Mouse (Mus musculus): ENCODE measurements at regions not wholly inside any gene's neighbourhood (a gene's known extent, or its start where the extent isn't known, plus 50 kb on each side); places are given as distances from the start of the nearest gene placed in this dataset.

GRCm38 (mm10) chr1:72036141-72036540 lies 176.0 kb downstream of the Mreg start:
- Histone ChIP-seq H3K27ac (replicated peaks; ENCODE audit: low read depth, low read length) (no peak overlapping the region), H3K4me1 (ENCODE audit: control insufficient read depth, insufficient read depth, low read length) (no peaks in the 10 kb centered on the region), H3K27me3 (ENCODE audit: control insufficient read depth, insufficient read depth, low read length) (no peaks in the 10 kb centered on the region), H3K36me3 (ENCODE audit: control insufficient read depth, insufficient read depth, low read length) (no peaks in the 10 kb centered on the region), H3K4me2 (ENCODE audit: low read depth, severe bottlenecking) (no peak overlapping the region), H3K9me3 (ENCODE audit: control insufficient read depth, low read length) (no peaks in the 10 kb centered on the region), H3K9ac (ENCODE audit: low read length) (no peak overlapping the region), H3K4me3 (ENCODE audit: low read depth, low read length) (no peak overlapping the region)
- whole genome bisulfite sequencing, result 89% methylated on average over 5 of the region's 5 CpGs
- DNase-seq (ENCODE audit: low spot score), result no peak
- no peak for ATAC-seq (ENCODE audit: insufficient number of reproducible peaks, low FRiP score, low TSS enrichment, low read depth)

- no peak overlapping the region for H3K4me3 ChIP-seq (ENCODE audit: low read depth, low read length)
- 82% methylated on average over 2 of the region's 2 CpGs for WGBS
- no peaks in the 10 kb centered on the region for H3K36me3 ChIP-seq (ENCODE audit: control insufficient read depth, insufficient read depth, low read length)
- ATAC-seq (ENCODE audit: insufficient number of reproducible peaks, low FRiP score, low TSS enrichment, low read depth), result no peak
- no peak overlapping the region for H3K4me2 ChIP-seq (ENCODE audit: low read depth, severe bottlenecking)
- no peak overlapping the region for H3K9ac ChIP-seq (ENCODE audit: low read length)
- no peak for DNase-seq (ENCODE audit: low spot score)
- H3K27ac ChIP-seq (replicated peaks; ENCODE audit: low read depth, low read length), result no peak overlapping the region
- no peaks in the 10 kb centered on the region for H3K9me3 ChIP-seq (ENCODE audit: control insufficient read depth, low read length)
- H3K4me1 ChIP-seq (ENCODE audit: control insufficient read depth, insufficient read depth, low read length), result no peaks in the 10 kb centered on the region
- H3K27me3 ChIP-seq (ENCODE audit: control insufficient read depth, insufficient read depth, low read length), result no peaks in the 10 kb centered on the region
Measured at GRCm38 (mm10) chr1:72033941-72034340, 178.2 kb downstream of the Mreg start.

DNA sequence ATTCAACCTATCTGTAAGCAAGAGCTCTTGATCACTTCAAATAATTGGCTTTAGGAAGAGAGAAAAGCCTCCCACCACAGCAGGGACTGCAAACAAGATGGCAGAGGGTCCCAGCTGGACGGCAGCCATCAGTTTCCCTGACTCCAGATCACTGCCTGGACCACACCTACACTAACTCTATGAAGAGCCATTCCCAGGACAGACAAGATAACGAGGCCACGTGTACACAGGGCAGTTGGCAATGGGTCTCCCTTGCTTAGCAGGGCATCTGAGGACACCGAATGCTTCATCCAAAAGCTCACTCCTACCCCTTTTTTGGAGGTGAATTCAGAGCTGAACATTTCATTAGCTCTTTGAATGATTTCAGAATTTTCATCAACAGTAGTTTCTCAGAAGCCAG lies 179.9 kb downstream of the Mreg start:
- Histone ChIP-seq H3K9ac (ENCODE audit: low read length) (no peak overlapping the region), H3K27me3 (ENCODE audit: control insufficient read depth, insufficient read depth, low read length) (no peaks in the 10 kb centered on the region), H3K4me3 (ENCODE audit: low read depth, low read length) (no peak overlapping the region), H3K9me3 (ENCODE audit: control insufficient read depth, low read length) (no peaks in the 10 kb centered on the region), H3K4me1 (ENCODE audit: control insufficient read depth, insufficient read depth, low read length) (no peaks in the 10 kb centered on the region), H3K36me3 (ENCODE audit: control insufficient read depth, insufficient read depth, low read length) (no peaks in the 10 kb centered on the region), H3K27ac (replicated peaks; ENCODE audit: low read depth, low read length) (no peak overlapping the region), H3K4me2 (ENCODE audit: low read depth, severe bottlenecking) (no peak overlapping the region)
- DNase-seq (ENCODE audit: low spot score) (no peak), ATAC-seq (ENCODE audit: insufficient number of reproducible peaks, low FRiP score, low TSS enrichment, low read depth) (no peak)
- 82% methylated on average over 4 of the region's 4 CpGs for WGBS

GRCm38 (mm10) chr1:72030763-72031405 lies 181.2 kb downstream of the Mreg start:
- Histone ChIP-seq H3K27me3 (ENCODE audit: control insufficient read depth, insufficient read depth, low read length) (no peaks in the 10 kb centered on the region), H3K4me1 (ENCODE audit: control insufficient read depth, insufficient read depth, low read length) (no peaks in the 10 kb centered on the region), H3K36me3 (ENCODE audit: control insufficient read depth, insufficient read depth, low read length) (no peaks in the 10 kb centered on the region), H3K4me2 (ENCODE audit: low read depth, severe bottlenecking) (no peak overlapping the region), H3K27ac (replicated peaks; ENCODE audit: low read depth, low read length) (no peak overlapping the region), H3K4me3 (ENCODE audit: low read depth, low read length) (no peak overlapping the region), H3K9me3 (ENCODE audit: control insufficient read depth, low read length) (no peaks in the 10 kb centered on the region), H3K9ac (ENCODE audit: low read length) (no peak overlapping the region)
- no peak for ATAC-seq (ENCODE audit: insufficient number of reproducible peaks, low FRiP score, low TSS enrichment, low read depth)
- WGBS, result 63% methylated on average over 8 of the region's 8 CpGs
- DNase-seq (ENCODE audit: low spot score), result no peak

GRCm38 (mm10) chr1:72029625-72030024 lies 182.5 kb downstream of the Mreg start:
- Histone ChIP-seq H3K36me3 (ENCODE audit: control insufficient read depth, insufficient read depth, low read length) (no peaks in the 10 kb centered on the region), H3K9ac (ENCODE audit: low read length) (no peak overlapping the region), H3K4me1 (ENCODE audit: control insufficient read depth, insufficient read depth, low read length) (no peaks in the 10 kb centered on the region), H3K27me3 (ENCODE audit: control insufficient read depth, insufficient read depth, low read length) (no peaks in the 10 kb centered on the region), H3K4me2 (ENCODE audit: low read depth, severe bottlenecking) (no peak overlapping the region), H3K27ac (replicated peaks; ENCODE audit: low read depth, low read length) (no peak overlapping the region), H3K4me3 (ENCODE audit: low read depth, low read length) (no peak overlapping the region), H3K9me3 (ENCODE audit: control insufficient read depth, low read length) (no peaks in the 10 kb centered on the region)
- DNase-seq (ENCODE audit: low spot score), result no peak
- WGBS, result 71% methylated on average over 6 of the region's 6 CpGs
- no peak for ATAC-seq (ENCODE audit: insufficient number of reproducible peaks, low FRiP score, low TSS enrichment, low read depth)

GRCm38 (mm10) chr1:72026861-72027260 lies 185.2 kb downstream of the Mreg start:
- WGBS, result 90% methylated on average over 4 of the region's 4 CpGs
- no peak overlapping the region for H3K4me3 ChIP-seq (ENCODE audit: low read depth, low read length)
- no peak overlapping the region for H3K4me2 ChIP-seq (ENCODE audit: low read depth, severe bottlenecking)
- H3K27ac ChIP-seq (replicated peaks; ENCODE audit: low read depth, low read length), result no peak overlapping the region
- no peaks in the 10 kb centered on the region for H3K27me3 ChIP-seq (ENCODE audit: control insufficient read depth, insufficient read depth, low read length)
- DNase-seq (ENCODE audit: low spot score) (no peak), ATAC-seq (ENCODE audit: insufficient number of reproducible peaks, low FRiP score, low TSS enrichment, low read depth) (no peak)
- H3K4me1 ChIP-seq (ENCODE audit: control insufficient read depth, insufficient read depth, low read length), result no peaks in the 10 kb centered on the region
- H3K9ac ChIP-seq (ENCODE audit: low read length), result no peak overlapping the region
- H3K9me3 ChIP-seq (ENCODE audit: control insufficient read depth, low read length), result no peaks in the 10 kb centered on the region
- no peaks in the 10 kb centered on the region for H3K36me3 ChIP-seq (ENCODE audit: control insufficient read depth, insufficient read depth, low read length)

- Histone ChIP-seq H3K36me3 (ENCODE audit: control insufficient read depth, insufficient read depth, low read length) (no peaks in the 10 kb centered on the region), H3K9me3 (ENCODE audit: control insufficient read depth, low read length) (no peaks in the 10 kb centered on the region), H3K4me2 (ENCODE audit: low read depth, severe bottlenecking) (no peak overlapping the region), H3K4me3 (ENCODE audit: low read depth, low read length) (no peak overlapping the region), H3K4me1 (ENCODE audit: control insufficient read depth, insufficient read depth, low read length) (peaks cover 5% of the 10 kb centered on the region; the same call in 1 of the 2 replicates), H3K27me3 (ENCODE audit: control insufficient read depth, insufficient read depth, low read length) (no peaks in the 10 kb centered on the region), H3K9ac (ENCODE audit: low read length) (no peak overlapping the region), H3K27ac (replicated peaks; ENCODE audit: low read depth, low read length) (no peak overlapping the region)
- DNase-seq (ENCODE audit: low spot score), result no peak
- 88% methylated on average over 3 of the region's 3 CpGs for WGBS
- ATAC-seq (ENCODE audit: insufficient number of reproducible peaks, low FRiP score, low TSS enrichment, low read depth), result no peak
Measured at GRCm38 (mm10) chr1:72022631-72023030, 189.5 kb downstream of the Mreg start.

DNA sequence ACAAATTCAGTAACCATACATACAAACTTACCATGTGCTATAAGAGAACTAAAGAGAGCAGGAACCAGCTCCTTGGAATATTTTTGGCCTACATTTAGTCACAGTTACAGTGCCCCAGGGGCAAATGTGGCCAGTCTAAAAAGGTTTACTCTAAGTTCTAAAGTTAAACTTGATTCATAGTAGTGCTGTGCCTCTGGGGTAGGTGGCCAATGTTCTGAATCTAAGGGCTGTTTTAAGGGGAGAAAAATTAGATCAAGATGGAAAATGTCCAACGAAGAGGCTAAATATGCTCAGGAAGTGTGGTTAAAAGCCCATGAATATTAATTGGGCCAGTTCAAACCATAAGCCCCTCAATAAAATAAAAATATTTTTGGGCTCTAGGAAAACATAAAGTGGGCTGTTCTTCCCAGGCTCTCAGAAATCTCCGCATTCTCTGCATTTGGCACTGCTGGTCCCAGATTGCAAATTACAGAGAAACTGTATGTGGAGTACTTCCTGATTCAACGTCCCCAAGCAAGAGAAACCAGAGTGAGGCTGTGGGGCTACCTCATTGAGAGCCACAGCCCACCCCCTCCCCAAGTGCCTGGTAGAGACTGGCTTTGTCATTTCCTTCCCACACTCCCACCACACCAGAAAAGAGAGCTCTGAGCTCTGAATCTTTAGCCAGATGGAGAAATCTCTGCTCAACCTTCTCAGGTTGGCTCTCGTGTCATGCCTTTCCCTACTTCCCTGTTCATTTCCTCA lies 193.5 kb downstream of the Mreg start:
- ATAC-seq (ENCODE audit: insufficient number of reproducible peaks, low FRiP score, low TSS enrichment, low read depth) (no peak), DNase-seq (ENCODE audit: low spot score) (no peak)
- Histone ChIP-seq H3K9me3 (ENCODE audit: control insufficient read depth, low read length) (no peaks in the 10 kb centered on the region), H3K9ac (ENCODE audit: low read length) (no peak overlapping the region), H3K36me3 (ENCODE audit: control insufficient read depth, insufficient read depth, low read length) (no peaks in the 10 kb centered on the region), H3K27ac (replicated peaks; ENCODE audit: low read depth, low read length) (peak overlapping the region; percentile 57), H3K4me2 (ENCODE audit: low read depth, severe bottlenecking) (no peak overlapping the region), H3K27me3 (ENCODE audit: control insufficient read depth, insufficient read depth, low read length) (no peaks in the 10 kb centered on the region), H3K4me1 (ENCODE audit: control insufficient read depth, insufficient read depth, low read length) (peaks cover 7% of the 10 kb centered on the region; the same call in 1 of the 2 replicates), H3K4me3 (ENCODE audit: low read depth, low read length) (no peak overlapping the region)
- WGBS, result 48% methylated on average over 4 of the region's 4 CpGs
